Mouse (Mus musculus): Measurements from ENCODE around the gene Pik3c2a. TPM values are rescaled to one million over a fixed set of nuclear protein-coding genes. Genes with fewer than 3 reads are reported as not detected.

The Pik3c2a gene
- polyA plus RNA-seq (2015; fragmentation: Nextera tagmentation; extraction: Ambion mirVana): 3.9 and 5.2 TPM in 2 replicates

DNA sequence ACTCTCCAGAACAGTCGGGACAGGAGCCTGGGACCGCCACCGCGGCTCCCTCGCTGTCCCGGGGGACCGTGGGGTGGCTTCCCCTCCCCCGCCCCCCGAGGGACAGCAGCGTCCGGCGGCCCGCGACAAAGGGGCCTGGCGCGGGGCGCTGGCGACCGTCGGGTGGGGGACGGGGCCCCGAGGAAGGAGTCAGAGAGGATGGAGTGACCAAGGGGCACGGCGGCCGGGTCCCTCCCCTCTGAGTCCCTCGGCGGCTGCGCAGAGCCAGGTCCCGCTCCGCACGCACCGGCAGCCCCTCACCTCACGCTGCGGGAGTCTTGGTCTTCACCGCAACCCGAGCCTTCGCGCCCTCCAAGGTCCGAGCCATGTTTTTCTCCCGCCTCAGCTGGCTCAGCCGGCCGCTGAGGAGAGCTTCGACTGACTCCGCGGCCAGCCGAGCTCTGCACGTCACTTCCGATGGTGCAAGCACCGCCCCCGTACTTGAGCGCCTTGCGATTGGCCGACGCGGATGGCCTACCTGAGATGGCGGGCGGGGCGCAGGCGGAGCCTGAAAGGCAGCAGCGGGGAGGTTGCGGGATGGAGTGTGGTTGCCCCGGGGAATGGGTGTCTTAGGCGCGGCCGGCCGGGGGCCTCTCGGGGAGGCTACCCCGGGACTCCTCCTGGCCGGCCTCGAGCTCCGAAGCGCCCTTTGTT lies at the start of gene Pik3c2a:
TSS of gene Pik3c2a (minus strand) at position 446 of the 693 bp plus-strand sequence.
- H3K36me3 ChIP-seq (replicated peaks): no peaks in the 10 kb centered on the region
- peaks cover 30% of the 10 kb centered on the region for H3K4me1 ChIP-seq (replicated peaks)
- H3K27me3 ChIP-seq: peaks cover 45% of the 10 kb centered on the region
- peak within 1 kb of the TSS; percentile 88 for H3K4me2 ChIP-seq
- peak within 1 kb of the TSS; percentile 68 for H3K27ac ChIP-seq (replicated peaks)
- H3K9me3 ChIP-seq (replicated peaks): no peaks in the 10 kb centered on the region
- peak within 1 kb of the TSS; percentile 70 for H3K4me3 ChIP-seq (replicated peaks)
- under 1% methylated on average over 70 of the region's 72 CpGs for WGBS (ENCODE audit: insufficient replicate concordance)
- peak within 1 kb of the TSS; percentile 68 for H3K9ac ChIP-seq
- peak; percentile 90 for ATAC-seq (ENCODE audit: insufficient read depth)

DNA sequence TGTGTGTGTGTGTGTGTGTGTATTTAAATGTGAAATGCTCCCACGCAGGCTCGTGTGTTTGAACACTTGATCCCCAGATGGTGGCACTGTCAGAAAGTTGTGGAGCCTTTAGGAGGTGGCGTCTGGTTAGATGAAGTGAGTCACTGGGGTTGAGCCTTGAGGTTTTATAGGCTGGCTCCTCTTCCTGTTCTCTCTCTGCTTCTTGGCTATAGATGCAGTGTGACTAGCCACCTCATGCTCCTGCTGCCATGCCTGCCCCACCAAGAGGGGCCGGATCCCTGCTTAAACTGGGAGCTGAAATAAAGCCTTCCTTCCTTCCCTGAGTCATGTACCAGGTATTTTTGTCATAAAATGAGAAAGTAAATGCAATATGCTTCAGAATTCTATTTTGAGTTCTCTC lies 47.9 kb upstream of the Pik3c2a start:
- Histone ChIP-seq H3K9ac (no peak overlapping the region), H3K27me3 (no peaks in the 10 kb centered on the region), H3K9me3 (replicated peaks) (no peaks in the 10 kb centered on the region), H3K4me1 (replicated peaks) (no peaks in the 10 kb centered on the region), H3K36me3 (replicated peaks) (no peaks in the 10 kb centered on the region), H3K27ac (replicated peaks) (no peak overlapping the region), H3K4me2 (no peak overlapping the region), H3K4me3 (replicated peaks) (no peak overlapping the region)
- no peak for ATAC-seq (ENCODE audit: insufficient read depth)
- 48% methylated on average over 4 of the region's 4 CpGs for WGBS (ENCODE audit: insufficient replicate concordance)

DNA sequence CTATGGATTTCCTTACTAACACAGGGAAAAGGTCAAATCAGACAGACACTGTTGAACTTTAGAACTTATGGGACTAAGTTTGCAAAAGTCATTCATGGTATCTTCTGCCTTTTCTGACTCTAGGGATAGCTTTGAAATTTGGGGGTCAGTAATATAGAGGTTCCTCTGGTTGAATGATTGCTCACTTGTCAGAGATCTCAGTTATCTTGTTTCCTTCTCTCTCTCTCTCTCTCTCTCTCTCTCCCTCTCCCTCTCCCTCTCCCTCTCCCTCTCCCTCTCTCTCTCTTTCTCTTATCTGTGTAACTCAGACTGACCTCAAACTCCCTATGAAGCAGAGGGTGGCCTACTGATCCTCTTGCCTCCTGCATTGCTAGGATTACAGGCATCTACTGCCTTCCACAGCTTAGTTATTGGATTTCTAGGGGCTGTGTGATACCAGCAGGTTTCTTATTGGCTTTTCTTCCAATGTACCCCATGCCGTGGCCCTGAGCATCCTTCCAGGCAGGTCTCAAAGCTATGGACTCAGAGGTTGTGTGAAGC lies 41.9 kb upstream of the Pik3c2a start:
- no peak overlapping the region for H3K27ac ChIP-seq (replicated peaks)
- no peaks in the 10 kb centered on the region for H3K4me1 ChIP-seq (replicated peaks)
- H3K36me3 ChIP-seq (replicated peaks): no peaks in the 10 kb centered on the region
- H3K27me3 ChIP-seq: no peaks in the 10 kb centered on the region; the same call in 1 of the 2 replicates
- WGBS (ENCODE audit: insufficient replicate concordance): 49% methylated on average over 1 of the region's 1 CpGs
- ATAC-seq (ENCODE audit: insufficient read depth): no peak
- no peak overlapping the region for H3K4me3 ChIP-seq (replicated peaks)
- H3K9me3 ChIP-seq (replicated peaks): no peaks in the 10 kb centered on the region
- H3K9ac ChIP-seq: no peak overlapping the region
- no peak overlapping the region for H3K4me2 ChIP-seq

DNA sequence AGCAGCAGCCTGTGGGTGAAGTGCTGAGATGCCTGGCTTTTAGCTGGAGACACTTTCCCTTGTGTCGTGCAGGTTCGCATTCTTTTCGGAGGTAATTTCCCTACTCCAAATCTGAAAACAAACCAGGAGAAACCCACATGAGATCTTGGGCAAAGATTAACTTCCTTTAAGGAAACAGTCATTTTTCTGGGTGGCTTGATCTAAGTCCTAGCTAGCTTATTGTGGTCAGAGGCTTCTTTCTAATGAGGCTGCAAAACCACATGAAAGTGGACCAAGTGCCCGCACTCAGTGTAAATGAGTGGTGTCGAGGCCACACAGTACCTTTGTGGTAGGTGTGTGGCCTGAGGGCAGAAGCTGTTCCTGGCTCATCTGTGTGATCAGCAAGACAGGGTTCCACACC lies 41.0 kb upstream of the Pik3c2a start:
- H3K27me3 ChIP-seq: no peaks in the 10 kb centered on the region; the same call in 1 of the 2 replicates
- H3K4me3 ChIP-seq (replicated peaks): no peak overlapping the region
- no peak for ATAC-seq (ENCODE audit: insufficient read depth)
- H3K4me1 ChIP-seq (replicated peaks): no peaks in the 10 kb centered on the region
- H3K36me3 ChIP-seq (replicated peaks): no peaks in the 10 kb centered on the region
- H3K4me2 ChIP-seq: no peak overlapping the region
- 19% methylated on average over 5 of the region's 5 CpGs for WGBS (ENCODE audit: insufficient replicate concordance)
- H3K9ac ChIP-seq: no peak overlapping the region
- no peaks in the 10 kb centered on the region for H3K9me3 ChIP-seq (replicated peaks)
- no peak overlapping the region for H3K27ac ChIP-seq (replicated peaks)

DNA sequence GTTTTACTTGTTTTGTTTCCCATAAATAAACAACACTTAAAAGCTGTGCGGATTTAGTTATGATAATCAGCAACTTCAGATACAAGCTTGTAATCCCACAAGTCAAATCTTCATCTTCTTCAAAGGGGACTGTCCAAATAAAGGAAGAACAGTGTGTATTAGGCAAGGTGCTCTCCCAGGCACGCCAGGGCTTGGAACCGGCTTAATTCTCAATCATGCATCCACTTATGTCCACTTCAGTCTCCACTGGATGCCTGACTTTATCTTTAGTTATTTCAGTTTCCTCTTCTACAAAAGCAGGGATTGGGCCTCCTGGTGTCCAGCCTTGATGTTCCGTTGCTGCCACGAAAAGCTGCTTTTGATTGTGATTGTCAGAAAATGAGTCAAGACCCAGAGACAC lies 40.5 kb upstream of the Pik3c2a start:
- no peak for ATAC-seq (ENCODE audit: insufficient read depth)
- no peak overlapping the region for H3K9ac ChIP-seq

DNA sequence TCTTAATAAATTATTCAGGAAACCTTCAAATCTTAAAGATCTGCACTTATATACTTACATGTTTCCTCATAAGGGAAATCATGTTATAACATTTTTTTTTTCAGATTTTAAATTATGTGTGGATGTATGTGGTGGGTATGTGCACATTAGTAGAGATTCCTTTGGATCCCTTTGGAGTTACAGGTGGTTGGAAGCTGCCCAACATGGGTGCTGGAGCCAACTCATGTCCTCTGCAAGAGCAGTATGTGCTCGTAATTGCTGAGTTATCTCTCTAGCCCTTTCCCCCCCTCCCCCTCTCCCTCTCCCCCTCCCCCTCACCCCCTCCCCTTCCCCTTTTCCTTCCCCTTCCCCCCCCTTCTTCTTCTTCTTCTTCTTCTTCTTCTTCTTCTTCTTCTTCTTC lies 39.9 kb upstream of the Pik3c2a start:
- no peaks in the 10 kb centered on the region for H3K4me1 ChIP-seq (replicated peaks)
- H3K27me3 ChIP-seq: no peaks in the 10 kb centered on the region; the same call in 1 of the 2 replicates
- no peak overlapping the region for H3K4me3 ChIP-seq (replicated peaks)
- no peak overlapping the region for H3K4me2 ChIP-seq
- no peaks in the 10 kb centered on the region for H3K9me3 ChIP-seq (replicated peaks)
- no peaks in the 10 kb centered on the region for H3K36me3 ChIP-seq (replicated peaks)
- H3K9ac ChIP-seq: no peak overlapping the region
- no peak overlapping the region for H3K27ac ChIP-seq (replicated peaks)
- ATAC-seq (ENCODE audit: insufficient read depth): no peak
- 6% methylated on average over 1 of the region's 1 CpGs for WGBS (ENCODE audit: insufficient replicate concordance)

More for the DNA sequence above, 40.5 kb upstream of the Pik3c2a start:
- no peaks in the 10 kb centered on the region; the same call in 1 of the 2 replicates for H3K27me3 ChIP-seq
- no peak overlapping the region for H3K27ac ChIP-seq (replicated peaks)
- WGBS (ENCODE audit: insufficient replicate concordance): 36% methylated on average over 5 of the region's 5 CpGs
- H3K9me3 ChIP-seq (replicated peaks): no peaks in the 10 kb centered on the region
- H3K4me1 ChIP-seq (replicated peaks): no peaks in the 10 kb centered on the region
- H3K4me2 ChIP-seq: no peak overlapping the region
- no peak overlapping the region for H3K4me3 ChIP-seq (replicated peaks)
- no peaks in the 10 kb centered on the region for H3K36me3 ChIP-seq (replicated peaks)

DNA sequence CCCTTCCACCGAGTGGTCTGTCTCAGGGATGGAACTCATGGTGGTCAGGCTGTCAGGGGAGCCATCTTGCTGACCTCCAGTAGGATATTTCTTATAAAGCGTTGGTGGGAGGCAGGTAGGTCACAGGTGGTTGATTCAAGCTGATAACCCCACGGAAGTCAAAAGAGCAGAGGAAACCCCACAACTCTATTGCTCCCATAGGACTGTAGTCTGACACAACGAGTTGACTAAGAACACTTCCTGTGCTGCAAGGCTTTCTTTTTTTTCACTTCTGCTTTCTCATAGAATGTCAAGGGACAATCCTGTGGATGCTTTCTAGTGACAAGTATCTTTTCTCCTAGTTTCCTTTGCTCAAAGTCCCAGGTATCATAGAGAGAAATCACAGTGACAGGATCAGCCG lies 33.0 kb upstream of the Pik3c2a start:
- Histone ChIP-seq H3K4me3 (replicated peaks) (no peak overlapping the region), H3K9me3 (replicated peaks) (no peaks in the 10 kb centered on the region), H3K4me1 (replicated peaks) (no peaks in the 10 kb centered on the region), H3K36me3 (replicated peaks) (no peaks in the 10 kb centered on the region), H3K4me2 (no peak overlapping the region), H3K27me3 (no peaks in the 10 kb centered on the region; the same call in 1 of the 2 replicates), H3K27ac (replicated peaks) (no peak overlapping the region), H3K9ac (no peak overlapping the region)
- no peak for ATAC-seq (ENCODE audit: insufficient read depth)
- WGBS (ENCODE audit: insufficient replicate concordance): 28% methylated on average over 5 of the region's 5 CpGs

DNA sequence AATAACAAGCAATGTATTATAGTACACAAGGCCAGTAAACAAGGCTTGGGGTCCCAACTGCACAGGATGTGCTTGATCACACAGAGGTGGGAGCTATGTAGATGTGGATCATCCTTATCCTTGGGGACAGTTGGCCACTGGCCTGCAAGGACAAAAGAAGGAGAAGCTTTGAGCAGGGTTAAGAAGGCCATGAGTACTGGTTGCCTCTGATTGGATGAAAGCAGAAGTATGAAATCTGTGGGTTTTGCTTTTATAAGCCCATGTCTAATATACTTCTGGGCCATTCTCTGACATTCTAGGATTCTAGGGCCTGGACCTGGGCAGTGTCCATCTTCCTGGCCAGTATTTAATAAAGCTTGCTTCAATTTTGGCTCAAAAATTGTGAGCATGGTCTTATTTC lies 32.6 kb upstream of the Pik3c2a start:
- Histone ChIP-seq H3K4me2 (no peak overlapping the region), H3K9ac (no peak overlapping the region), H3K4me1 (replicated peaks) (no peaks in the 10 kb centered on the region), H3K4me3 (replicated peaks) (no peak overlapping the region), H3K27me3 (no peaks in the 10 kb centered on the region; the same call in 1 of the 2 replicates), H3K27ac (replicated peaks) (no peak overlapping the region), H3K9me3 (replicated peaks) (no peaks in the 10 kb centered on the region), H3K36me3 (replicated peaks) (no peaks in the 10 kb centered on the region)
- no peak for ATAC-seq (ENCODE audit: insufficient read depth)

DNA sequence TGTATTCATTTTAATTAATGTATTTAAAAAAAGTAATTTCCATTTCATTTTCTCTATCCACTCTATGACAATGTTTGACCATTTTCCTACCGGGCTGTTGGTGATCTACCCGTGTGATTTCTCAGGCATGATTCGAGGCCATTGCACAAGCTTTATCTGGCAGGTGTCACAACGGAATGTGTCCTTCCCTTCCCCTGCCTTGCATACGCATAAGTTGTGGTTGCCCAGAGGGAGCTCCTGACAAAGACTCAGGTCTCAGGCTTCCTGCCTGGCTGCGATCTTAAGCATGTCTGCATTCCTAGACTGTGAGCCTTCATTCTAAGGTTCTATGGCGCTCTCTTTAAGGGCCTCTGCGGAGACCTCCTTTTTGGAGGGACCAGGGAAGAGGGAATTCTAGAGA lies 18.9 kb upstream of the Pik3c2a start:
- H3K4me1 ChIP-seq (replicated peaks): 0 out of 2 replicates have a peak, but pooled peaks cover 5% of the 10 kb centered on the region
- no peaks in the 10 kb centered on the region for H3K9me3 ChIP-seq (replicated peaks)
- H3K36me3 ChIP-seq (replicated peaks): no peaks in the 10 kb centered on the region
- no peak overlapping the region for H3K27ac ChIP-seq (replicated peaks)
- ATAC-seq (ENCODE audit: insufficient read depth): no peak
- H3K4me2 ChIP-seq: no peak overlapping the region
- H3K9ac ChIP-seq: no peak overlapping the region
- 18% methylated on average over 8 of the region's 8 CpGs for WGBS (ENCODE audit: insufficient replicate concordance)
- H3K27me3 ChIP-seq: no peaks in the 10 kb centered on the region
- H3K4me3 ChIP-seq (replicated peaks): no peak overlapping the region

DNA sequence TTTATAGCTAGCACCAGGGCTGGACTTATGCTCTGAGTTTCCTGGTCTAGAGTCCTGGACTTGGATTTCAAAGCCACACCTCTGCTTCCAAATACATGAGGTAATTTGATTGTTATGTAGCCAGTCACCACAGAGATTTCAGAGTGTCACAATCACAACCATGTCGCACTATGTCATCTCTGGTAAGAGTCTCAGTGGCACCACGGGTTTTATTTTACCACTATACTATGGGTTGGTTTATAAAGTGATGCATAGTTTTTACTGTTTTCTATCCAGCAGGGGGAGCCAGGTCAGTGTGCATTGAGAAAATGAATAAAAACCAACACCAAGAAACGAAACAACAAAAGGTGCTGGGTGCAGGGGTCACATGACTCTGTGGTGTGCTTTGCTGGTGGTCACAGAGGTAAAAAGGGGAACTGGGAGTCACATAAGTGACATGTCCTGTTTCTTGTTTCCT lies 15.8 kb upstream of the Pik3c2a start:
- H3K27ac ChIP-seq (replicated peaks): no peak overlapping the region
- 0 out of 2 replicates have a peak, but pooled peaks cover 5% of the 10 kb centered on the region for H3K4me1 ChIP-seq (replicated peaks)
- H3K9ac ChIP-seq: no peak overlapping the region
- H3K4me3 ChIP-seq (replicated peaks): no peak overlapping the region
- 9% methylated on average over 3 of the region's 3 CpGs for WGBS (ENCODE audit: insufficient replicate concordance)
- no peaks in the 10 kb centered on the region for H3K9me3 ChIP-seq (replicated peaks)
- no peaks in the 10 kb centered on the region for H3K27me3 ChIP-seq
- no peak overlapping the region for H3K4me2 ChIP-seq
- H3K36me3 ChIP-seq (replicated peaks): no peaks in the 10 kb centered on the region
- ATAC-seq (ENCODE audit: insufficient read depth): no peak

DNA sequence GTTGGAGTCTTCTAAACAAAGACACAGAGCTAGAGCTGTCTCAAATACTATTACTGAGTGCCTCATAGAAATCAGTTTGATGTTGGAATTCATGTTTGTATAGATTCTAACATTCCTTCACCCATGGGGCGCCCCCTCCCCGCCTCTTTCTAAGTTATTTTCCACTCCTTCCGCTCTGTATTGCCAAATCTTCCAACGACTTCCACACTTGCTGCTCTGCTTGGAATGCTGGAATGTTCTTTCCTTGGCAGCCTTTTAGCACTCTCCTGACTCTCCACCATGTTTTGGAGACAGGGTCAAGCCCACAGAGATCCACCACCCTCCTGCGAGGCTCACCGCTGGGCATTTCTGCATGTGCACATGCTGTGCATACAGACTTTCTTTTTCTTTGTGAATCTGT lies 14.1 kb upstream of the Pik3c2a start:
- Histone ChIP-seq H3K4me1 (replicated peaks) (0 out of 2 replicates have a peak, but pooled peaks cover 5% of the 10 kb centered on the region), H3K27ac (replicated peaks) (no peak overlapping the region), H3K4me3 (replicated peaks) (no peak overlapping the region), H3K9me3 (replicated peaks) (no peaks in the 10 kb centered on the region), H3K36me3 (replicated peaks) (no peaks in the 10 kb centered on the region), H3K4me2 (no peak overlapping the region), H3K27me3 (no peaks in the 10 kb centered on the region), H3K9ac (no peak overlapping the region)
- WGBS (ENCODE audit: insufficient replicate concordance): 65% methylated on average over 6 of the region's 6 CpGs
- no peak for ATAC-seq (ENCODE audit: insufficient read depth)
